Mouse (Mus musculus) embryonic facial prominence, embryonic 12.5 days (tissue): ENCODE data around the gene Gm45837. TPM values are rescaled to one million over a fixed set of nuclear protein-coding genes. Genes with fewer than 3 reads are reported as not detected.

Experiments used
- ATAC-seq: fragments of 200-750 bp; cut with Nextera tagmentation; 2 replicates; pipeline ENCODE4 v1.8.0; 2017; ENCODE audit not compliant: insufficient number of reproducible peaks, insufficient read depth, low FRiP score, low TSS enrichment
- H3K27ac ChIP-seq: fragments of 300-500 bp; sonication (generic); 2 replicates; pipeline ENCODE4 v1.5.1; 2016; ENCODE audit warnings: mild to moderate bottlenecking
- H3K27me3 ChIP-seq: fragments of 300-500 bp; sonication (generic); 2 replicates; pipeline ENCODE4 v1.6.1; 2016; ENCODE audit warnings: mild to moderate bottlenecking, moderate library complexity
- H3K36me3 ChIP-seq: fragments of 300-500 bp; sonication (generic); 2 replicates; pipeline ENCODE4 v1.6.1; 2016; ENCODE audit warnings: mild to moderate bottlenecking
- H3K4me1 ChIP-seq: fragments of 300-500 bp; sonication (generic); 2 replicates; pipeline ENCODE4 v1.6.1; 2016
- H3K4me2 ChIP-seq: fragments of 300-500 bp; sonication (generic); replicated peaks from 2 replicates; pipeline ENCODE4 v1.6.1; 2016; ENCODE audit warnings: mild to moderate bottlenecking, moderate library complexity
- H3K4me3 ChIP-seq: fragments of 300-500 bp; sonication (generic); 2 replicates; pipeline ENCODE4 v1.5.1; 2016; ENCODE audit warnings: mild to moderate bottlenecking
- H3K9ac ChIP-seq: fragments of 300-500 bp; sonication (generic); 2 replicates; pipeline ENCODE4 v1.6.1; 2016; ENCODE audit warnings: mild to moderate bottlenecking, moderate library complexity
- H3K9me3 ChIP-seq: fragments of 300-500 bp; sonication (generic); 2 replicates; pipeline ENCODE4 v1.6.1; 2016; ENCODE audit warnings: mild to moderate bottlenecking, moderate library complexity
- whole genome bisulfite sequencing: fragments of 180-500 bp; shearing (Covaris S2); methylation state at CpG from one replicate; pipeline ENCODE4 v1.1.7; 2016; 5-methylcytosine and 5-hydroxymethylcytosine counted together
- polyA plus RNA-seq: library from polyadenylated mRNA; unstranded; fragments of >200 nt; fragmentation: Nextera tagmentation; extraction: Ambion mirVana; gene quantifications from 2 replicates; pipeline ENCODE4 v1.2.1, GENCODE M21; 2016

Gene Gm45837
- polyA plus RNA-seq, 1 experiment from 2014 or later, result not detected

DNA sequence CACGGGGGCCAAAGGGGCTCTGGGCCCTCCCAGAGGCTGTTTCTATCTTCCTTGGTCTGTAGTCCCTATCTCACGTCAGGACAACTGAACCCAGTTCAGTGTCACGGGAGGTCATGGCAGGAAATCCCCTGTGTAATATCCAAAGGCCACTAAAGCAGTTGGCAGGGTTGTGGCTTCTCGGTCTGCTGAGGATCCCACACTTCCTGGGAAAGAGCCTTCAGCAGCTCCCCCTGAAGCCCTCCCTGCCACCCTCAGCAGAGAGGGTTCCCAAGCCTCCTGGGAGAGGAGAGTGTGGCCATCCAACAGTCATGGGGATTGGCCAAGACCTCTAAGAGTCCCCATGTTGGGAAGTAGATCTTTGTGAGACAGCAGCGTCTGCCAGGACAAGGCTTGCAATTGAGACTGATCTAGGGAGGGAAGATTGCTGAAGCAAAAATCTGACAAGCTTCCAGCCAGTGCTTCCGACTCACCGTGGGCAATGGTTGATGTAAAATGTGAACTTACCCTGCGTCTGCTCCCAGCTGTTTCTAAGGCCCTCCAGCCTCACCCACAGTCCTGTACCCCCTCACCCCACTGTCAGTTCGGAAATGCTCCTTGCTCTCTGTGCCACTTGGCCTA, 72.9 kb downstream of the Gm45837 start:
- ATAC-seq, result no peak
- H3K9ac ChIP-seq, result no peak overlapping the region
- H3K27me3 ChIP-seq, result no peaks in the 10 kb centered on the region
- H3K9me3 ChIP-seq, result no peaks in the 10 kb centered on the region
- H3K4me3 ChIP-seq, result no peak overlapping the region
- 67% methylated on average over 9 of the region's 9 CpGs for WGBS
- H3K4me2 ChIP-seq, result no peak overlapping the region
- H3K4me1 ChIP-seq, result 0 out of 2 replicates have a peak, but pooled peaks cover 4% of the 10 kb centered on the region
- H3K36me3 ChIP-seq, result no peaks in the 10 kb centered on the region
- H3K27ac ChIP-seq, result no peak overlapping the region

DNA sequence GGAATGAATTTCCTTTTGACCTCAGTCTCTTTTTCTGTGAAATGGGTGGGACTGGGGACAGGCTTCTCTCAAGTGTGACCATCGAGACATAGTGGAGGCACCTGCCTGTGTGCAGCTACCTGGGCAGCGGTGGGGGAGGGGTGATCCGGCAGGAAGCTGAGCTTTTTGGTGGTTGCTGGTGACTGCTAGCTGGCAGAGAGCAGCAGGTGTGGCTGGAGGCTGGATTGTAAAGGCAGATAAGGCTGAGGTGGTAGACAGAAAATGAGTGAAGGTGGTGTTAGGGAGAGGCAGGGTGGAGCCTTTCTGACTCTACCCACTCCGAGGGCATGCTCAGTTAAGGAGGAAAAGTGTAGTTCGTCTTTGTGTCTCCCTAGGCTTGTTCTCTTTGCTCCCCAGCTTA, 76.4 kb downstream of the Gm45837 start:
- no peak overlapping the region for H3K27ac ChIP-seq
- 76% methylated on average over 5 of the region's 5 CpGs for WGBS
- no peak for ATAC-seq
- H3K9me3 ChIP-seq, result no peaks in the 10 kb centered on the region
- H3K9ac ChIP-seq, result no peak overlapping the region
- no peak overlapping the region for H3K4me3 ChIP-seq
- H3K4me1 ChIP-seq, result 0 out of 2 replicates have a peak, but pooled peaks cover 4% of the 10 kb centered on the region
- H3K36me3 ChIP-seq, result no peaks in the 10 kb centered on the region
- H3K4me2 ChIP-seq, result no peak overlapping the region
- no peaks in the 10 kb centered on the region for H3K27me3 ChIP-seq

DNA sequence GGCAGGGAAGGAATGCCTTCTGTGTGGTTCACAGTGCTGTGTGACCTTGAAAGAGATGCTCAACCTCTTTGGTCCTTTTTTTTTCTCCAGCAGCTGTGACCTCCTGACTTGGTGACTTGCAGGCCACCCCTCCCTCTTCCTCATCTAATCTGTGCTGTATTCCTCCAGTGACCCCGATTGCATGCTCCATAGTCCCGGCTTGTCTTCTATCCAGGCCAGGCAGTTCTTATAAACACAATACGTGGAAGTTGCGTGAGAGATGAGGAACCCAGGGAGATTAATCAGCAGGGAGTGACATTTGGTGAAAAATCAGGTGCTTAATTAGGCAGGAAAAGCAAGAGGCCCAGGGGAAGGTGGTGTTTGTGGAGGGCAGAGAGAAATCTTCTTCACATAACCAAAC, 80.3 kb downstream of the Gm45837 start:
- H3K36me3 ChIP-seq, result no peaks in the 10 kb centered on the region
- H3K4me3 ChIP-seq, result no peak overlapping the region
- no peak overlapping the region for H3K27ac ChIP-seq
- no peak overlapping the region for H3K9ac ChIP-seq
- WGBS, result 67% methylated on average over 4 of the region's 4 CpGs
- ATAC-seq, result no peak
- H3K4me1 ChIP-seq, result no peaks in the 10 kb centered on the region
- no peaks in the 10 kb centered on the region for H3K9me3 ChIP-seq
- no peaks in the 10 kb centered on the region for H3K27me3 ChIP-seq
- no peak overlapping the region for H3K4me2 ChIP-seq

DNA sequence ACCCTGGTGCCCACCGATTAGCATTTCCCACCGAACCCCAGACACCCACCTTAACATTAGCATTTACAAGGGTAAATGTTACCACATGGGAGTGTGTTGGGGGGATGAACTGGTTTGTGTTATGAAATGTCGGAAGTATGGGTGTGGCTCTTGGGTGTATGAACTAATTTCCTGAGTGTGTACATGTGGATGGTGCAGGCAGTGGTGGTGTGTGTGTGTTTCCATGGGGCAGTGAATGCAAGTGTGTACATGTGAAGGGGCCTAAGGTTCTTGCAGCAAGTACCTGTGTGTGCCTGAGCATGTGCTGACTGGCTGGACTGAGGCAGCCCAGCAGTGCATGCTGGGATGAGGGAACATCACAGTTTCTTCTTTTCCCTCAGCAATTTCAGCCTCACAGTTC, 87.7 kb downstream of the Gm45837 start:
- 67% methylated on average over 3 of the region's 3 CpGs for WGBS
- Histone ChIP-seq H3K4me3 (no peak overlapping the region), H3K9me3 (no peaks in the 10 kb centered on the region), H3K4me2 (no peak overlapping the region), H3K27ac (no peak overlapping the region), H3K4me1 (no peaks in the 10 kb centered on the region), H3K36me3 (no peaks in the 10 kb centered on the region), H3K27me3 (peaks cover 10% of the 10 kb centered on the region), H3K9ac (no peak overlapping the region)
- no peak for ATAC-seq

DNA sequence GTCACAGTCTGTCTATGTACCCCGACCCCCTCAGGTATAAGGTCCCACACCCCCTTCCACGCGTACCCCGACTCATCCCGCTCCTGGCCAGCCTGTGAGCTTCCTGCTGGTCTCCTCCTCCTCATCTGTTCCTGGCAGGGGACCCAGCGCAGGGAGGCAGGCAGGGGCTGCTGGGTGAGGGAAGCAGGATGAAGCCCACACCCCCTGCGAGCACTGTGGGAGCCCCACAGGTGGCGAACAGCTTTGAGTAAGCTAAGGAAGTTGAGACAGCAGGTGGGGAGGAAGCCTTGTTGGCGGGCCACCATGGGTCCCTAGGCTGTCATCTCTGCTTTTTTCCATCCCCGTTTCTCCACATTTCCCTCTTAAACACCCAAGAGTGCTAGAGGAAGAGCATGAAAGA, 88.6 kb downstream of the Gm45837 start:
- Histone ChIP-seq H3K4me3 (no peak overlapping the region), H3K27ac (no peak overlapping the region), H3K27me3 (peaks cover 19% of the 10 kb centered on the region), H3K9me3 (no peaks in the 10 kb centered on the region), H3K4me1 (0 out of 2 replicates have a peak, but pooled peaks cover 5% of the 10 kb centered on the region), H3K4me2 (no peak overlapping the region), H3K36me3 (no peaks in the 10 kb centered on the region), H3K9ac (no peak overlapping the region)
- WGBS, result 51% methylated on average over 10 of the region's 10 CpGs
- ATAC-seq, result no peak

DNA sequence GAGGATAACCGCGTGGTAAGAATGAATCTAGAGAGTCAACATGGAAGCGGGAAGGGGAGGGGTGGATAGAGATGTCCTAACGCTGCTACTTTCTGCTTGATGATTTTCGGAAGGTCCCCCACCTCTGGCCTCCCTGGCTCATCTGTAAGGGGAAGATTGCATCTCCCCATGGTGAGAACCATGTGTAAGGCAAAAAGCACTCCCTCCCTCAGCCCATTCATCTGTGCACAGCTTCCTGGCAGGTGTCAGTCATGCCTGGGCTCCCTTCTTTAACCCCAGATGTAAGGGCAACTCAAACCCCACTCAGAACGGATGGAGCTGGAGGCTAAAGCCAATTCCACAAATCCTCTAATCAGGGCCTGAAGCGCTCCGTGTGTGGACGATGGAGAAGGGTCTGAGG, 89.0 kb downstream of the Gm45837 start:
- Histone ChIP-seq H3K9ac (no peak overlapping the region), H3K4me2 (no peak overlapping the region), H3K9me3 (no peaks in the 10 kb centered on the region), H3K27ac (no peak overlapping the region), H3K4me3 (no peak overlapping the region), H3K4me1 (0 out of 2 replicates have a peak, but pooled peaks cover 5% of the 10 kb centered on the region), H3K36me3 (no peaks in the 10 kb centered on the region), H3K27me3 (peaks cover 24% of the 10 kb centered on the region)
- WGBS, result 71% methylated on average over 9 of the region's 9 CpGs
- ATAC-seq, result no peak

DNA sequence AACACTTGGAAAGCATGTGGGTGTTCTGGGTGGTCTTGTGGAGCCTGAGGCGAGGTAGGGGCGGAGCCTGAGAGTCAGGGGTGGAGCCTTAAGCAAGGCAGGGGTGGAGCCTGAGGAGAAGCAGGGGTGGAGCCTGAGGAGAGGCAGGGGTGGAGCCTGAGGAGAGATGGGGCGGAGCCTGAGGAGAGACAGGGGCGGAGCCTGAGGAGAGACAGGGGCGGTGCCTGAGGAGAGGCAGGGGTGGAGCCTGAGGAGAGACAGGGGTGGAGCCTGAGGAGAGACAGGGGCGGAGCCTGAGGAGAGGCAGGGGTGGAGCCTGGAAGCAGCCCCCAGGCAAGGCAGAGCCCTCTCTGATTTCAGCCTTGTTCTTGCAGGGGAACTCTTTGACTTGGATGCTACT, 90.5 kb downstream of the Gm45837 start:
- Histone ChIP-seq H3K9me3 (no peaks in the 10 kb centered on the region), H3K4me1 (0 out of 2 replicates have a peak, but pooled peaks cover 5% of the 10 kb centered on the region), H3K27ac (no peak overlapping the region), H3K9ac (no peak overlapping the region), H3K36me3 (no peaks in the 10 kb centered on the region), H3K4me2 (no peak overlapping the region), H3K27me3 (peaks cover 29% of the 10 kb centered on the region), H3K4me3 (no peak overlapping the region)
- WGBS, result 73% methylated on average over 6 of the region's 6 CpGs
- no peak for ATAC-seq

DNA sequence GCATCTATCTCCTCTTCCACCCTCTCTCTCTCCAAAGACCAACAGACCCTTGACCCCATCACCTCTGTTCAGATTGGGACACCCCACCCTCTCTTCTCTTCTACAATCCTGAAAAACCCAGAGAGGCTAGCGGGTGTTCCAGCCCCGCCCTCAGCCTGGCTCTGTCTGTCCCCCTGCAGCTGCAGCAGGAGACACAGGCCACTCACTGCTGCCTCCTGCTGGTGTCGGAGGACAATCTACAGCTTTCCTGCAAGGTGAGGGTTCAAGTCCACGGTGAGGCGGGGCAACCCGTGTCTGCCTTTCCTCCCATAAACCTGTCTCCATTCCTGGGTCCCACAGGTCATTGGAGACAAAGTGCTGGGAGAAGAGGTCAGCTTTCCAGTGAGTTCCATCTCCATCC, 91.0 kb downstream of the Gm45837 start:
- 71% methylated on average over 6 of the region's 6 CpGs for WGBS
- H3K36me3 ChIP-seq, result no peaks in the 10 kb centered on the region
- H3K4me3 ChIP-seq, result no peak overlapping the region
- no peak for ATAC-seq
- H3K27me3 ChIP-seq, result peaks cover 29% of the 10 kb centered on the region
- no peak overlapping the region for H3K9ac ChIP-seq
- H3K4me1 ChIP-seq, result 0 out of 2 replicates have a peak, but pooled peaks cover 5% of the 10 kb centered on the region
- no peak overlapping the region for H3K27ac ChIP-seq
- no peak overlapping the region for H3K4me2 ChIP-seq
- H3K9me3 ChIP-seq, result no peaks in the 10 kb centered on the region

DNA sequence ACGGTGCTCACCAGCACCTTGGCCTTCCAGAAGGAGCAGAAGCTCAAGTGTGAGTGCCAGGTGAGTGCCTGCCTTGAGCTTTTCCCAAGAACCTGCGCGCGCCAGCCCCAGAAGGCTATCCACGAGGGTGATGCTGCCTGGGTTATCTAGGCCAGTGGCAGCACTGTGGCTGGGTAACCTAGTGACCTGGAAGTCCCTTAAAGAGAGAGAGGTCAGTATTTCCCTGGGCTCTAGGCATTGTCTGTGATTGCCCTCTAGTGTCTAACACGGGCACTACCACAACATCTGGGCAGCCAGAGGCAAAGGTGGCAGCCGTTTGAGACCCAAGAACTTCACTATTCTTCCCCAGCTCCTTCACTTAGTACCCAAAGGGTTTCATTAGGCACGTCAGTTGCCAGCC, 92.7 kb downstream of the Gm45837 start:
- H3K9ac ChIP-seq, result no peak overlapping the region
- 0 out of 2 replicates have a peak, but pooled peaks cover 5% of the 10 kb centered on the region for H3K4me1 ChIP-seq
- H3K36me3 ChIP-seq, result no peaks in the 10 kb centered on the region
- WGBS, result 30% methylated on average over 8 of the region's 8 CpGs
- no peaks in the 10 kb centered on the region for H3K9me3 ChIP-seq
- H3K4me3 ChIP-seq, result no peak overlapping the region
- no peak overlapping the region for H3K4me2 ChIP-seq
- ATAC-seq, result no peak
- H3K27me3 ChIP-seq, result peaks cover 26% of the 10 kb centered on the region
- no peak overlapping the region for H3K27ac ChIP-seq

DNA sequence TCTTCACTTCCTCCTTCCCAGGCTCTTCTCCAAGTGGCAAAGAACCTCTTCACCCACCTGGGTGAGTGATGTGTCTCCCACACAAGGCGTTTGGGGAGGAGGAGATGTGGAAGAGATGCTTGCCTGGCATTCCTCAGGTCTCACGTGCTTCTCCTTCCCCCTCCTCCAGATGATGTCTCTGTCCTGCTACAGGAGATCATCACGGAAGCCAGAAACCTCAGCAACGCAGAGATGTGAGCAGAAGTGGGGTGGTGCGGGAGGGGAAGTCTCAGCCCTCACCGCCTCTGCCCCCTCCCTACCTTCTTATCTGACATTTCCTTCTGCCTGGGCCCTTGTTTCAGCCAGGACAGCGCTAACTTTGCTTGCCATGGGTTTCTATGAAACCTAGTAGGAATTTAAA, 93.1 kb downstream of the Gm45837 start:
- Histone ChIP-seq H3K4me2 (no peak overlapping the region), H3K27ac (no peak overlapping the region), H3K36me3 (no peaks in the 10 kb centered on the region), H3K4me1 (0 out of 2 replicates have a peak, but pooled peaks cover 5% of the 10 kb centered on the region), H3K9me3 (no peaks in the 10 kb centered on the region), H3K9ac (no peak overlapping the region), H3K27me3 (peaks cover 26% of the 10 kb centered on the region), H3K4me3 (no peak overlapping the region)
- no peak for ATAC-seq
- WGBS, result 40% methylated on average over 7 of the region's 7 CpGs

DNA sequence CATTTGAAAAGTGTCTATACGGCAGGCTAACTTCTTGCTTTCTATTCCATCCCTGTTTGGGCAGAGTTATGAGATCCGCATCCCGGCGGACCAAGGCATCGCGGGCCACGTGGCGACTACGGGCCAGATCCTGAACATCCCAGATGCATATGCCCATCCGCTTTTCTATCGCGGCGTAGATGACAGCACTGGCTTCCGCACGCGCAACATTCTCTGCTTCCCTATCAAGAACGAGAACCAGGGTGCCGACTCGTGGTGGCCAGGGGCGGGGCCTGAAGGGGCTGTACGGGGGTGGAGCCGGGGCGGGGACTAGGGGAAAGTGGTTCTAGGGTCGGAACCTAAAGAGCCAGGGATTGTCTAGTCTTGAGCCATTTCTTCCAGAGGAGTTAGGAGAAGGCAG, 93.8 kb downstream of the Gm45837 start:
- Histone ChIP-seq H3K4me2 (peak overlapping the region; percentile 52), H3K4me1 (0 out of 2 replicates have a peak, but pooled peaks cover 5% of the 10 kb centered on the region), H3K9ac (peak overlapping the region; percentile 16; the same call in 1 of the 2 replicates), H3K36me3 (no peaks in the 10 kb centered on the region), H3K9me3 (no peaks in the 10 kb centered on the region), H3K27ac (no peak overlapping the region), H3K4me3 (peak overlapping the region; percentile 24), H3K27me3 (peaks cover 26% of the 10 kb centered on the region)
- WGBS, result 10% methylated on average over 24 of the region's 24 CpGs
- no peak for ATAC-seq

DNA sequence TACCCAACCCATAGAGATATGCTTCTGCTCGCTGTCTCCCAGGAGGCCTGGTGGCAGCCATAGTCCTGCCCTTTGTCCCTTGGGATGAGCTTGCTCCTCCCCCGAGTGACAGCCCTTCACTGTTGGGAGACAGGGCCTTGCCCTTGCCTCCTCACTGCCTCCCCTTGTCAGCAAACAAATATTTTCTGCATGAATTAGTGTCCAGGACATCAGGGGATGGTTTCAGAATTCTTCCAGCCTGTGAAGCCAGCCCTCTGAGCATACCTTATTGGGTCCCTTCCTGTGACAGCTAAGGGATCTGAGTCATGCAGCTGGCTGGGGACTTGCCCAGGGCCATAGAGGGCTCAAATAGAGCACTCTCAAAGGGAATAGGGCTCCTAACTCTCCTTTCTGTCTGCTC, 98.5 kb downstream of the Gm45837 start:
- Histone ChIP-seq H3K27ac (no peak overlapping the region), H3K9me3 (no peaks in the 10 kb centered on the region), H3K4me1 (0 out of 2 replicates have a peak, but pooled peaks cover under 1% of the 10 kb centered on the region), H3K27me3 (peaks cover 10% of the 10 kb centered on the region), H3K4me2 (no peak overlapping the region), H3K36me3 (no peaks in the 10 kb centered on the region), H3K9ac (no peak overlapping the region), H3K4me3 (no peak overlapping the region)
- WGBS, result 51% methylated on average over 2 of the region's 2 CpGs
- ATAC-seq, result no peak
